Mouse (Mus musculus) right cerebral cortex, postnatal 10 days (tissue): ENCODE data around the gene Phb2.

ENCODE experiments used
- DNase-seq, 2 experiments: peaks; one replicate each; pipeline ENCODE4 v3.0.0; 2021; ENCODE audit warnings: low spot score in 2 of 2

Phb2 gene

DNA sequence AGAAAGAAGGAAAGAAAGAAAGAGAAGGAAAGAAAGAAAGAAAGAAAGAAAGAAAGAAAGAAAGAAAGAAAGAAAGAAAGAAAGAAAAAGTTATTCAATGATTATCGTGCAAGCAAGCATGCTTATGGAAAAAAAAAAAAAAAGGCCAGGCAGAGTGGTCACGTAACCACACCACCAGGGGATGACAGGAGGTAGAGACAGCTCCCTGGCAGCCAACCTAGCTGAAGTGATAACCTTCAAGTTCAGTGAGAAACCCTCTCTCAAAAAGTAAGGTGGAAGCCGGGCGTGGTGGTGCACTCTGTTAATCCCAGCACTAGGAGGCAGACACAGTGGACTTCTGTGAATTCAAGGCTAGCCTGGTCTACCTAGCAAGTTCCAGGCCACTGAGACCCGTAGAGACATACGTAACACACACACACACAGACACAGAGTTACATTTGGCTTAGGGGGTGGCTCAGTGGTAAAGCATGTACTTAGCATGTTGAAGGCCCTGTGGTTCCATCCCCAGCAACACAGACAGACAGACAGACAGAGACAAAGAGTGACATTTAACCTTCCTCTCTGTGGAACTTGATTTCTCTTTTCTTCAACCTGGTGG is 10.8 kb downstream of the Phb2 start:
- no peak for DNase-seq

GRCm38 (mm10) chr6:124723541-124723940 is 11.4 kb downstream of the Phb2 start:
- DNase-seq, result no peak

DNA sequence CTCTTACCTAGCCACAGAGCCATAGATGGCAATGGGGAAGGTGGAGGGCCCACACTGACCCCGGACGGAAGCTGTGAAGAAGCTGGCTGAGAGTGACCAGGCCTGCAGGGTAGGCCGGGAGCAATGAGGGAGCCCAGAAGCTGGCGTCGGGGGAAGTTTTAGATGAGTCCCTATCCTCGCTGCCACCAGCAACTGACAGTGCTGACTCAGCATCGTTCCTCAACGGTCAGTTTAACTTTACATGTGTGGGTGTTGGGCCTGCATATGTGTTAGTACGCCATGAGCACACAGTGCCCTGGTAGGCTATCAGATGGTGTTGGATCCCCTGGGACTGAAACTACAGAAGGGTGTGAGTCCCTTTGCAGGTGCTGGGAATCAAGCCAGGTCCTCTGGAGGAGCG is 12.3 kb downstream of the Phb2 start:
- DNase-seq, result no peak

DNA sequence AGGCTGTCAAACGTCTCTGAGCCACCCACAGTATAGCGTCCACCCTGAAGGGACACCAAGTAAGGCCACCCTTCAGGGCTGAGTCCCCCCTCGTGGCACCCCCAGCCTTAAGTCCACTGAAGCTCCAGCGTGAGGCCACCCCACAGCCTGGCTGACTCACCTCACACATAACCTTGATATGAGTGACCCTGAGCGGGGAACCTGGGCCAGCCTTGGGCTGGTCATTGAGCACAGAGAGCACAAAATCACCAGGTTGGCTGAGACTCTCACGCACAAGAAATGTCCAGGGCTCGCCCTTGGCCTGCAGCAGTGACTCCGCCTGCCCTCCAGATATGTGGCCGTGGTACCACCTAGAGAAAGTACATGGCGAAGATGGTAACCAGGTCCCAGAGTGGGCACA is 16.5 kb downstream of the Phb2 start:
- DNase-seq, result no peak

DNA sequence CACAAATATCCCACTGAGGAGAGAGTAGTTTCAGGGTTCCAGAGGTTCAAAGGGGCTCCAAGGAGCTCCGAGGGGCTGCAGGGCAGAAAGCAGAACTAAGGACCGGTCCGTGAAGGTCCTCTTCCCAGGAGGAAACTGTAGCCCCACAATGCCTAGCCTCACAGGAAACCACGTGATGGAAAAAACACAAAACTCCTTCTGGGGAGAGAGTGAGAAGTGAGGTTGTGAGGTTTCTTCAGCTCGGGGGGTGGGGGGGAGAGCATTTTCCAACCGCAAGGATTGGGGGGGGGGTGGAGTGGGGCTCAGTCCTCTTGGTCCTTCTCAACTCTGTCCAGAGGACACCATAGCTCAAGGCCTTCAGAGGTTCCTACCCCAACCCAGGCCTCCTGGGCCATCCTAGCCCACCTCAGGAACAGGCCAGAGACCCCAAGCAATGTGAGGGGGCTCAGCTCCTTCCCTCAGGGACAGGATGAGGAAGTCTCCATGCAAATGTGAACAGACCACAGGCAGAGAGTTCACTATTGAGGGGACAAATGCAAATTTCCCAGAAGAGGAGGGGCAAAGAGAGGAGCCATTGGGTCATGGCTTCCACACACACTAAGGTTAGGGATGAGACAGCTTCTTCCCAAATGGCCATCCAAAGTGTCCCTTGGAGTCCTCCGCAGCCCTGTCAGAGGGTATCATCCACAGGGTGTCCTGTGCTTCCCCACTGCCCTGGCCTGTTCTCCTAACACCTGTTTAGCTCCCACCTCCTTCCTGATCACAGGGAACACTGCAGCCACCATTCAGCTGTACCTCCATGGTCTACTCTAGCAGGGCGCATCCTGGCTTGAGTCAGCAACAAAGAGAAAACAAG is 17.9 kb downstream of the Phb2 start:
- DNase-seq, result no peak

- DNase-seq, result no peak
These were observed 18.9 kb downstream of the Phb2 start for GRCm38 (mm10) chr6:124731038-124731437.

DNA sequence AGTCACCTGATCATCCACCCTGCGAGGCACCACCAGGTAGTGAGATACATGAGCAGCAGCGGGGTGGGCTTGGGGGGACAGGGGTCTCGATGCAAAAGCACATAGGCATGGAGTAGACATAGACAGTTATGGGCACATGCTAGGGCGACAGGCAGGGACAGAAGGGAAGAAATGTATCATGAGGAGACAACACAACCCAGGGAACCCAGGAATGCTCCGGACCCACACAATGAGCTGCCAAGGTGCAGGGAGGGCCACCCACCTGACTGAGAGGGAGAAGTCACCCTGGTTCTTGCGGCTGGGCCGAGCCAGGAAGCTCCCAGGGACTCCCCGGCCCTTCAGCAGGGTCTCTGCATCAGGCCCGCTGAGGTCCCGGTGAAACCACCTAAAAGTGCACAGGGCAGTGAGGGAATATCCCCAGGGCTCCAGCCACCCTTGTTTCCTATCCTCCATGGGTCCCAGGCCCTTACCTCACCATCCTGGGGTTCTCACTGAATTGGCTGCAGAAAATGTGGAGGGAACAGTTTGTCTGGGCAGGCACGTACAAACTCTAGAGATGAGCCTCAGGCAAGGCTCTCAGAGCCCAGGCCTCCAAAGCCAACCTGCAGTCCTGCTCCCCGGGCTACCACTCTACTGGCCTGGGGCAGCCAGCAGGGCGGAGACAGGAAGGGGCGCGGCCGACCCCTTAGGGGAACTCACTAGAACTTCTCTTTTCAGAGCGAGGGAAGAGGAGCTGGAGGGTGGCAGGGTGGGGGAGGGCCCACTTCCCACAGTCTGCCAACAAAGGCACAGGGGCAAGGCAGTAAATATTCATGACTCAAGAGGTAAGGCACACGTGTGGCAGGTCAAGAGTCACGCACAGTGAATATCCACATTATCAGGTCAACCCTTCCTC is 20.6 kb downstream of the Phb2 start:
- DNase-seq, result peak in 1 of 2 experiments; percentile 54

GRCm38 (mm10) chr6:124734417-124734816 is 22.3 kb downstream of the Phb2 start:
- DNase-seq, result no peak

GRCm38 (mm10) chr6:124737040-124737439 is 24.9 kb downstream of the Phb2 start:
- DNase-seq, result peak in 1 of 2 experiments; percentile 32

- DNase-seq, result peak in 1 of 2 experiments; percentile 42
These were observed 26.4 kb downstream of the Phb2 start, which contains the start of gene Ptpn6 for GRCm38 (mm10) chr6:124738511-124739023. Gene Ptpn6, minus strand, starts transcription at chr6:124738714.

DNA sequence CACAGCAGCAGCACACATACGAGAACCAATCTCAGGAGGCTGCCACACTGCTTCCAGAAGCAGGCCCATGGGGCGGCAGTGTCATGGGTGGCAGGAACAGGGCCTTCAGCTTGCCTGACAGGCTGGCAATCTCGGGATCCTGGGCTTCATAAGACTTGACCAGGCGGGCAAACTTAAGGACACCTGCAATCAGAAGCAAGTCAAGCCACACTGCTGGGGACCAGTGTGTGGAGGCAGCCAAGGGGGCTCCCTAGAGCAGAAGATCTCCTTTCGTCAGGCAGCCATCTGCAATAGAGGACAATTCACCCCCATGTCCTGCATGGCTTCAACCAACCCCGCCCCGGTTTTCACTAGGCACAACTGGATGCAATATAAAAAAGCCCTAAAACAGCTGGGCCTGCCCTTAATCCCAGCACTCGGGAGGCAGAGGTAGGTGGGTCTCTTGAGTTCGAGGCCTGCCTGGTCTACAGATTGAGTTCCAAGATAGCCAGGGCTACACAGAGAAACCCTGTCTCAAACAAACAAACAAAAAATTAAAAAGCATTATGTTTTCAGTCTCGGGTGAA is 27.2 kb downstream of the Phb2 start:
- peak in 1 of 2 experiments; percentile 46 for DNase-seq

GRCm38 (mm10) chr6:124740211-124740887 is 28.2 kb downstream of the Phb2 start:
- DNase-seq, result peak; percentile 69 to 74

- DNase-seq, result peak; percentile 93 to 96
These were observed 29.0 kb downstream of the Phb2 start, which contains the start of gene Grcc10 for GRCm38 (mm10) chr6:124740888-124741761. Gene Grcc10, minus strand, starts transcription at chr6:124741374.

DNA sequence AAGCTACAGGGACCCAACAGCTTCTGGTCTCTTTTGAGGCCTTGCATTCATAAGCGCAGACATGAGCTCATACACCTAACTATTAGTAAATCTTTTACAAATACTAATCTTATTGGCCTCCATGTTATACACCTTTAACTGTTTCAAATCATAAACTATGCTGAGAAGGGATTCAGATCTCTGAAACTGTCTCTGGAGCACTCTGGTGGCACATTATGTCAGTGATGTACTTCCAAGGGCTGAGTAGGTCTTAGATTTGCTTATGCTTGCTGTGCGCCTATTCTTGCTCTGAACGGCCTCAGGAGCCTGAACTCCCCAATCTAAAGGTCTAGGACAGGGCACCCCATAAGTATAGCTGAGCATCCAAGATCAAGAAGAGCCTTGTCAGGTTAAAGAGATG is 29.7 kb downstream of the Phb2 start:
- DNase-seq, result no peak

- no peak for DNase-seq
These were observed 30.8 kb downstream of the Phb2 start for GRCm38 (mm10) chr6:124742839-124743514.

DNA sequence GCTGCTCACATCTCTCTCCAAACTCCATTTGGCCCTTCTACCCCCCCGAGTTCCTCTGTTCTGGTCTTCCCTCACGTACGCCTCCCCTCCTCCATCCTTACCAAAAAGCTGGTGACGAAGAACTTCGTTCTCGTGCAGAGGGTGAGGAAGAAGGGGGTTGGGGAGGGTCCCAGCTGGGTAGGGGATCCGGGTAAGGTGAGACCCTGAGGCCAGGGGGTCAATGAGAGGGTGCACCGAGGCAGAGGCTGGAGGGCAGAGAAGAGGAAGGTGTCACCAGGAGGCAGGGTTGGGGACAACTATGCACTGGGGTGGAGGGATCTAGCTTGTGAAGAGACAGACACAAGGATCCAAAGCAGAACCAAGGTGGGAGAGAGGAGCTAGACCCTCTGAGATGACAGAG is 31.5 kb downstream of the Phb2 start:
- no peak for DNase-seq

- DNase-seq, result peak; percentile 67 to 70
These were observed 32.7 kb downstream of the Phb2 start for GRCm38 (mm10) chr6:124744755-124745321.

DNA sequence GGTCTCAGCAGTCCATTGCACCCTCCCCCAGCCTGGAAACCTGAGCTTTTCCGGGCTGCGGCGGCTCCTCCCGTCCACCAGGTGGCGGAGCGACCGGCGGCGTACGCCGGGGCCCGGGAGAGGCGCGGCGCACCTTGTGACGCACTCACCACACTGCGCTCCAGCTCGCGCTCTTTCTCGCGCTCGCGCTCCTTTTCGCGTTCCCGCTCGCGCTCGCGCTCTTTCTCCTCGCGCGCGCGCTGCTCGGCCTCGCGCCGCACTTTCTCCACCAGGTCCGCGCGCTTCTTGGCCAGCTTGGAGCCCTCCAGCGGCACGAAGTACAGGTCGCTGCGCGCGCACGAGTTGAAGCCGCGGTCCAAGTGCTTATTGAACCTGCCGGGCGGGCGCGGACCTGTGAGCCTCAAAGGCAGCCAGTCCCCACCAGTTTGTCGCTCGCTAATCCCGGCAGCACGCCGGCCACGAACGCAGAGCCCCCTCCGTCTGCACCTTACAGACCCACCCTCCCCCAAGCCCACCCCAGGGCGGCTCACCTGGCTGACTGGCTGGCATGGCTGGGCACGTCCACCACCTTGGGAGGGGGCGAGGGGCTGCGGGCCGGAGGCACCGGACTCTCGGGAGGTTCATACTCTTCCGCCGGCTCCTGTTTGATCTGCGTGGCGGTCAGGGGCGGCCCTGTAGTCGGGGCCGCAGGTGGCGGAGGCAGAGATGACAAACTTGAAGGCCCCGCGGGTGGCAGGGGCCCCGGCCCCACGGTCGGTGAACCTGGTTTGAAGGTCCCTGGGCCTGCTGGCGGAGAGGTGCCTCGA is 33.6 kb downstream of the Phb2 start:
- DNase-seq, result peak; percentile 96
